Mouse (Mus musculus) megakaryocyte, embryonic 14.5 days (primary cell): Measurements from ENCODE around the gene Atp10a. TPM values are rescaled to one million over a fixed set of nuclear protein-coding genes. Genes with fewer than 3 reads are reported as not detected.

ENCODE experiments used
- H3K27me3 ChIP-seq: replicated peaks from 2 replicates; pipeline ENCODE3; 2012; ENCODE audit warnings: inconsistent platforms
- H3K36me3 ChIP-seq: replicated peaks from 2 replicates; pipeline ENCODE3; 2012; ENCODE audit warnings: low read length, inconsistent platforms, mixed read lengths
- H3K4me1 ChIP-seq: 2 replicates; pipeline ENCODE4 v1.6.1; 2012; ENCODE audit warnings: inconsistent platforms
- H3K4me3 ChIP-seq: replicated peaks from 2 replicates; pipeline ENCODE3; 2012; ENCODE audit warnings: moderate library complexity, mild to moderate bottlenecking, inconsistent platforms
- H3K9me3 ChIP-seq: 2 replicates; pipeline ENCODE4 v1.6.1; 2012; ENCODE audit warnings: inconsistent platforms
- FLI1 ChIP-seq: IDR thresholded peaks from 2 replicates; pipeline ENCODE4 v1.6.1; 2012; ENCODE audit warnings: low read length, inconsistent platforms, mixed read lengths
- GATA1 ChIP-seq: IDR thresholded peaks from 3 replicates; pipeline ENCODE4 v1.6.1; 2012; ENCODE audit warnings: mixed read lengths, low read length, inconsistent platforms, borderline replicate concordance
- polyA plus RNA-seq: library from polyadenylated mRNA; stranded (reverse); fragments of >175 nt; gene quantifications from 2 replicates; pipeline ENCODE4 v1.2.3, GENCODE M21; 2012; ENCODE audit warnings: low replicate concordance; ENCODE audit not compliant: insufficient read depth

Gene Atp10a
- 1.3 TPM in 1 of 2 replicates, not detected in the other for polyA plus RNA-seq

GRCm38 (mm10) chr7:58655866-58656265 lies at the start of gene Atp10a:
TSS of gene Atp10a (plus strand) at chr7:58656166.
- Histone ChIP-seq H3K27me3 (peaks cover 54% of the 10 kb centered on the region), H3K9me3 (no peaks in the 10 kb centered on the region), H3K4me1 (peaks cover 13% of the 10 kb centered on the region), H3K4me3 (no peak within 1 kb of the TSS), H3K36me3 (no peaks in the 10 kb centered on the region)
- no peak for TF ChIP-seq FLI1
- no peak for TF ChIP-seq GATA1

GRCm38 (mm10) chr7:58618048-58618447 lies 37.9 kb upstream of the Atp10a start:
- Histone ChIP-seq H3K4me3 (no peak overlapping the region), H3K36me3 (no peaks in the 10 kb centered on the region), H3K27me3 (no peaks in the 10 kb centered on the region), H3K4me1 (no peaks in the 10 kb centered on the region), H3K9me3 (no peaks in the 10 kb centered on the region)
- TF ChIP-seq FLI1 (no peak), GATA1 (no peak)

- Histone ChIP-seq H3K36me3 (no peaks in the 10 kb centered on the region), H3K9me3 (no peaks in the 10 kb centered on the region), H3K27me3 (no peaks in the 10 kb centered on the region), H3K4me1 (no peaks in the 10 kb centered on the region), H3K4me3 (no peak overlapping the region)
- no peak for TF ChIP-seq GATA1
- TF ChIP-seq FLI1, result no peak
These were observed 29.4 kb upstream of the Atp10a start for GRCm38 (mm10) chr7:58626305-58627155.

- Histone ChIP-seq H3K4me1 (no peaks in the 10 kb centered on the region), H3K4me3 (no peak overlapping the region), H3K36me3 (no peaks in the 10 kb centered on the region), H3K27me3 (no peaks in the 10 kb centered on the region), H3K9me3 (no peaks in the 10 kb centered on the region)
- TF ChIP-seq FLI1 (no peak), GATA1 (no peak)
These were observed 28.6 kb upstream of the Atp10a start for GRCm38 (mm10) chr7:58627381-58627780.

GRCm38 (mm10) chr7:58629233-58629632 lies 26.7 kb upstream of the Atp10a start:
- no peak for TF ChIP-seq FLI1
- TF ChIP-seq GATA1, result no peak
- no peaks in the 10 kb centered on the region for H3K36me3 ChIP-seq
- H3K27me3 ChIP-seq, result no peaks in the 10 kb centered on the region
- no peaks in the 10 kb centered on the region for H3K4me1 ChIP-seq
- H3K9me3 ChIP-seq, result no peaks in the 10 kb centered on the region
- no peak overlapping the region for H3K4me3 ChIP-seq

GRCm38 (mm10) chr7:58633683-58634082 lies 22.3 kb upstream of the Atp10a start:
- TF ChIP-seq FLI1, result no peak
- H3K36me3 ChIP-seq, result no peaks in the 10 kb centered on the region
- no peaks in the 10 kb centered on the region for H3K27me3 ChIP-seq
- no peaks in the 10 kb centered on the region for H3K4me1 ChIP-seq
- H3K9me3 ChIP-seq, result no peaks in the 10 kb centered on the region
- no peak overlapping the region for H3K4me3 ChIP-seq

GRCm38 (mm10) chr7:58639676-58640075 lies 16.3 kb upstream of the Atp10a start:
- Histone ChIP-seq H3K9me3 (no peaks in the 10 kb centered on the region), H3K4me1 (peaks cover 11% of the 10 kb centered on the region), H3K4me3 (no peak overlapping the region), H3K27me3 (no peaks in the 10 kb centered on the region), H3K36me3 (no peaks in the 10 kb centered on the region)
- TF ChIP-seq FLI1 (no peak), GATA1 (no peak)

- no peaks in the 10 kb centered on the region for H3K36me3 ChIP-seq
- H3K4me1 ChIP-seq, result peaks cover 11% of the 10 kb centered on the region
- TF ChIP-seq GATA1 (no peak), FLI1 (no peak)
- no peak overlapping the region for H3K4me3 ChIP-seq
- no peaks in the 10 kb centered on the region for H3K9me3 ChIP-seq
- H3K27me3 ChIP-seq, result no peaks in the 10 kb centered on the region
These were observed 15.5 kb upstream of the Atp10a start for GRCm38 (mm10) chr7:58640456-58640855.

GRCm38 (mm10) chr7:58641916-58642315 lies 14.1 kb upstream of the Atp10a start:
- TF ChIP-seq FLI1, result no peak
- TF ChIP-seq GATA1, result no peak
- H3K36me3 ChIP-seq, result no peaks in the 10 kb centered on the region

GRCm38 (mm10) chr7:58647404-58647803 lies 8.6 kb upstream of the Atp10a start:
- Histone ChIP-seq H3K27me3 (no peaks in the 10 kb centered on the region), H3K4me3 (no peak overlapping the region), H3K9me3 (no peaks in the 10 kb centered on the region), H3K36me3 (no peaks in the 10 kb centered on the region), H3K4me1 (no peaks in the 10 kb centered on the region)
- TF ChIP-seq GATA1 (no peak), FLI1 (no peak)

More at GRCm38 (mm10) chr7:58641916-58642315, 14.1 kb upstream of the Atp10a start:
- Histone ChIP-seq H3K4me1 (peaks cover 11% of the 10 kb centered on the region), H3K27me3 (no peaks in the 10 kb centered on the region), H3K9me3 (no peaks in the 10 kb centered on the region), H3K4me3 (no peak overlapping the region)
